Mouse (Mus musculus): Measurements from ENCODE around the gene Unc93a.
"Not testable (repeated sequence)": the region's sequence is repeated elsewhere in the genome, so short reads cannot be mapped to it uniquely, and the experiment has no call there.

Unc93a gene

GRCm38 (mm10) chr17:13131710-13132109 is at the start of gene Unc93a:
Gene Unc93a, minus strand, starts transcription at chr17:13131810.
- not testable (repeated sequence) for DNase-seq (ENCODE audit: extremely low read depth, low read depth)

DNA sequence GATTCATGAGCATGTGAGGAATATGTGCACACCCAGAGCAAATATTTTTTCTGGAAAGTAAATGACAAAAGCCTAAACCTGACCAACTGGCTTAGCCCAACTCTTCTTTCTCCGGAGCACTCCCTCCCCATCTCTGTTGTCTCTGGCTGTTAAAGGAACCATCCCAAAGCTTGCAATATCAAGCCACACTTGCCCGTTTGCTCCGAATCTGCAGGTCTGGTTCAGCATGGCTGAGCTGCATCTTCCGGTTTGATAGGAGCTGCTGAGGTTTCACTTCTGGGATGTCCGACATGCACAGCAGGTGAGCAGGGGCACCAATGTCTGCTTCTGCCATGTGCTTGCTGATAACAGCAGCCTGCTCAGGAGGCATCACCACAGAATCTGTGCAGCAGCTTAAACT is 48.9 kb upstream of the Unc93a start:
- DNase-seq (ENCODE audit: extremely low read depth, low read depth): not testable (repeated sequence)

DNA sequence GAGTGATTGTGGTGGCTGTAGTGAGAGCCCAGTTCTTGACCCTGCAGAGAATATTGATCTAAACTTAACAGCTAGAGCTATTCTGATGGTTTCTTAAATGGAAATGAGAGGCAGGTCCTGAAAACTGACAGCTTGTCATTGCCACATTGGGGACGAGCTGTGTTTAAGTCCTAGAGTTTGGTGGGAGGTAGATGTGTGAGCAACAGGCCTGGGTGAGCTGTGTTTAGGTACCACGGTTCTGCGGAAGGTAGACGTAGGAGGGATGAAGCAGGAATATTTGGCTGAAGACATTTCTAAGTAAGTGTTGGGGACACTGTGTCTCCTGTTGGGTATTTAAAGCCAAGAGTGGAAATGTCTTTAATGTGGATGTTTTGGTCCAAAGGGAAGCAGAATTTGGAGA is 47.4 kb upstream of the Unc93a start:
- DNase-seq (ENCODE audit: extremely low read depth, low read depth): not testable (repeated sequence)

GRCm38 (mm10) chr17:13177796-13178195 is 46.2 kb upstream of the Unc93a start:
- not testable (repeated sequence) for DNase-seq (ENCODE audit: extremely low read depth, low read depth)

DNA sequence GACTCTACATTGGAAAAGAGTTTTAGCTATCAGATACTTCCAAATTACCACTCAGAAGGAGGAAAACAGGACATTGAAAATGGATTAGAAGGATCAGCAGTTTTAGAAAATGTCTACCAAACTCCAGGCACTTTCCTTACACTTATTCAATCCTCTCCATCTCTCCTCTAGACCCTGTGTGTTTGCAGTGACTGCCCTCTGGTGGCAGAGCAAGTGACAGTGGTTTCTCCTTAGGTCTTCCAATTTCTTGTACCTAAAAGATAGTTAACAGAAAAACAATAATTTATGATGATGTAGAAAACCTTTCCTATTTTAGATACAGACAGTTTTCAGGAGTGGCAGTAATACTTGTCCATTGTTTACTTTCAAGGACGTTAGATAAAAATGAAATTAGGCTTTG is 44.0 kb upstream of the Unc93a start:
- DNase-seq (ENCODE audit: extremely low read depth, low read depth): not testable (repeated sequence)

GRCm38 (mm10) chr17:13174029-13174428 is 42.4 kb upstream of the Unc93a start:
- not testable (repeated sequence) for DNase-seq (ENCODE audit: extremely low read depth, low read depth)

GRCm38 (mm10) chr17:13173578-13173977 is 42.0 kb upstream of the Unc93a start:
- not testable (repeated sequence) for DNase-seq (ENCODE audit: extremely low read depth, low read depth)

- DNase-seq (ENCODE audit: extremely low read depth, low read depth): not testable (repeated sequence)
These were observed 14.5 kb upstream of the Unc93a start for GRCm38 (mm10) chr17:13146128-13146527.

DNA sequence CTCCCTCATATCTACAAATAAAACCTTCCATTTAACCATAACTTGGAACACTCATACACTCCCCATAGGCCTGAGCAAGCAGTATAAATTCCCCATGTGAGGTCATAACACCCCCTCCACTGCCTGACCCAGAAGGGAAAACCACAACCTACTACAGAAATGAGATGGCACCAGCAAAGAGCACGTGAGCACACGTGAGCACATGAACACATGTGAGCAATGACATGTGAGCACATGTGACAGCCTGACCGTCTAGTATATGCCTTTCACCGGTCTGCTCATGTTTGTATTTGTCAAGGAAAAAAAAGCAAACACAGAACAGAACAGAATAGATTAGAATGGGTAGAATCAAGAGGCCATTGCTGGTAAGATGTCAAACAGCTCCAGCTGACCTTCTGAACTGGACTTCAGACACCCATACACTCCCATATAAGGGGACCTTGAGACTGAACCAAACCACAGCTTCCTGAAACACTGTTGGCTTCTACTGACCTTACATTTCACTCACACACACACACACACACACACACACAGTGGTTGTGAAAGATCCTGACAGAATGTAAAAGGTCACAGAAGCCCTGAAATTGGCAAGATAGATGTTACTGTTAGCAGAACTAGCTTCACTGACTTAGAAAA is 13.1 kb upstream of the Unc93a start:
- not testable (repeated sequence) for DNase-seq (ENCODE audit: extremely low read depth, low read depth)

DNA sequence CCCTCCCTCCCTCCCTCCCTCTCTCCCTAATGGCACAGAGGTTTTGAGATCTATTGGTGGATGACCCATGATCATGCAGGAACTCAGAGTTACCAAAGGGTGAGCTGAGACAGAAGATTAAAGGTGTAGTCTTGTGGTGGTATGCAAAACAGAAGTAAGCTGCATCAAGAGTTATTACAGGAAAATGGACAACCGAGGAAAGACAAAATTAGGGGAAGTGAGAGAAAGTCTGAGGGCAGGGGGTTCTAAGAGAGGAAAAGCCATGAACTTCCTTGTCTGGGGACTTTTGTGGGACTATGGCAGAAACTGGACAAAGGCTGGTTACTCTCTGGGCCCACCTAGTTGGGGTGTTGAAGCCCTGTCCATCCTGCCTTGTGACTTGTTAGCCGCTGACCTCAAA is 11.1 kb upstream of the Unc93a start:
- not testable (repeated sequence) for DNase-seq (ENCODE audit: extremely low read depth, low read depth)

GRCm38 (mm10) chr17:13135356-13135755 is 3.7 kb upstream of the Unc93a start:
- DNase-seq (ENCODE audit: extremely low read depth, low read depth): not testable (repeated sequence)

DNA sequence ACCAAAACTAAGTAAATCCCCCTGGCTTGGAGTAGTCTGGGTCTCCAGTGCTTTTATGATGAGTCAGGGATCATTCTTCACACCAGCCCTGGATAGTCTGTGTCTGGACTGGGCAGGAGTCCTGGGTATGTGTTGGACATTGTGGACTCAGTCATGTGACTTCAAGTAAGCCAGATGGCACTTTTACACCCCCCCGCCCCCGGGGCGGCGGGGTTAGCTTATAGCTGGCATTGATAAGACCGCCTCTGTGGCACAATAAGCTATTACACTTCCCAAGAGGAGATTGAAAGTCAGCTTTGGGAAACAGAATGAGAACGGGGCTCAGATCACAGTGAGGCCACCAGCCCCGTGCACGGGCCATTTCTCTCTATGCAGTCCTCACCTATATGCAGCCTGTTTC is 742 bp upstream of the Unc93a start:
- not testable (repeated sequence) for DNase-seq (ENCODE audit: extremely low read depth, low read depth)

DNA sequence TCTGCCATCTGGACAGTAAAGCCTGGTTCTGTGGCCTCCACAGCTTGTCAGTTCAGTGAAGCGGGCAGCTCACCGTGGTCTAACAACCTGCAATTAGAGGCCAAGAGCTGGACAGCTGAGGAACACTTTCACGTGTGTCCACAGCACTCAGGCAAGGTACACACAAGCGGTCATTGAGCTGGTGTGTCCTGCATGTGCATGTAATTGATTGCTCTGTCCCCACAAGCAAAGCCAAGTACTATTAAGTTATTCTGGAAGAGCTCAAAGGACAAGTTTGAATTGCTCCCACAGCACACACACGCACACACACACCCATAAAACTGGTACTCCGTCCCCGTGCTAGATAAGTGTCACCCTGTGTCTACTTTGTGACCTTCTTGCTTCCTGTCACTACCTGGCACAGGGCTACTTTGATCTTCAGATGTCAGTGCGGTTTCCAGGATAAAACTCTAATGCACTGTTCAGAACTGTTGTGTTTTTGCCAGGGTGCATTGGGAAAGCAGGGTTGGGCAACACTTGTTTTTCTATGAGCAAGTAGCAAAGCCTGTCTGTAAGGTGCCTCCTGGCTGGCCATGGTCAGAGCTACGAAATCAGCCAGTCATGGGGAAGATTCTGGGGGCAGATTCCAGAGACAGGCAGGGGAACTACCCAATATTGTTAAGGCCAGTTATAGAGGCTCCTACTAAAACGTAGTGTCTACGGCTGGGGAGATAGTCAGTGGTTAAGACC is 1.7 kb downstream of the Unc93a start:
- DNase-seq (ENCODE audit: extremely low read depth, low read depth): not testable (repeated sequence)

- DNase-seq (ENCODE audit: extremely low read depth, low read depth): not testable (repeated sequence)
These were observed 2.3 kb downstream of the Unc93a start for GRCm38 (mm10) chr17:13129324-13129723.

DNA sequence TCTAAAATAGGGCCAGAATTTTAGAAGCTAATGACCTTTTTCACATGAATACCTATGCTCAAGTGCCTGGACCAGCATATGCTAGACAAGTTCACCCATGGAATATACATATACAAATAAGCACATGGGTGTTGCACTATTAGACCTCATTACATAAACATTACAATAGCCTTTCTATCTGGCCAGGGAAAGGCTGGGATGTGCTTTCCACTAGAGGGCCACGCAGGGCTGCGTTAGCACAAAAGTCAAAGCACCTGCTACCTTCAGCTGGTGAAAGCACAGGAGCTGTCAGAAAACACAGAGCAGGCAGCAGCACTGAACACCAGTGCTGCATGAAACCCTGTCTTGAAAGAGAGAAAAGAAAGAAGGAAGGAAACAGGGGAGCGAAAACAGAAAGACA is 7.4 kb downstream of the Unc93a start:
- not testable (repeated sequence) for DNase-seq (ENCODE audit: extremely low read depth, low read depth)

DNA sequence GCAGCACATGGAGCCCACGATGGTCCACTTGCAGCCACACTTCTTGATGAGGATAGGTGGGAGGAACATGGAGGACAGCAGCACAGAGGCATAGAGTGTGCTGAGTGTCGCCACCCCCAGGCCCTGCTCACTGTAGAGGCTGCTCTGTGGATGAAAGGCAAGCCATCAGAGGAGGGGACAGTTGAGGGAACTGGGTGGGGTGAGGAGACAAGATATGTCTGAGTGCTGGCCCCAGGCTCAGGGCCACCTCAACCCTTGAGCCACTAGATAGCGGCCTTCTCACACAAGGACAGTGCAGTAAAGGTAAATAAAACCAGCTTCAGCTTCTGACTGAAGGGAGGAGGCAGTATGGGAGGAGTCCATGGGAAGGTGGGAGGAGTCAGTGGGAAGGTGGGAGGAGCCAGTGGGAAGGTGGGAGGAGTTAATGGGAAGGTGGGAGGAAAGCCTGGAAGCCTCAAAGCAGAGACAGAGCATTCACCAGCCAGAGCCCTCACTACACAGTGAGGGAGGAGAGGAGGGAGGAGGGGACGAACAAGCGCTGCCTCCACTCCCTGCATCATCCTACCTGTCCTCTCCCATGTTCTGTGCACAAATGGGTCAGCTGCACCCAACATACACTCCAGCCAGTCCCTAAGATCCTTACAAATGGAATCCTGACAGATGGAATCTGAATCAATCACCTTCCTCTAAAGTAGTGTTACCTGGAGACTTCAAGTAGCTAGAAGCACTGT is 8.1 kb downstream of the Unc93a start:
- DNase-seq (ENCODE audit: extremely low read depth, low read depth): not testable (repeated sequence)

DNA sequence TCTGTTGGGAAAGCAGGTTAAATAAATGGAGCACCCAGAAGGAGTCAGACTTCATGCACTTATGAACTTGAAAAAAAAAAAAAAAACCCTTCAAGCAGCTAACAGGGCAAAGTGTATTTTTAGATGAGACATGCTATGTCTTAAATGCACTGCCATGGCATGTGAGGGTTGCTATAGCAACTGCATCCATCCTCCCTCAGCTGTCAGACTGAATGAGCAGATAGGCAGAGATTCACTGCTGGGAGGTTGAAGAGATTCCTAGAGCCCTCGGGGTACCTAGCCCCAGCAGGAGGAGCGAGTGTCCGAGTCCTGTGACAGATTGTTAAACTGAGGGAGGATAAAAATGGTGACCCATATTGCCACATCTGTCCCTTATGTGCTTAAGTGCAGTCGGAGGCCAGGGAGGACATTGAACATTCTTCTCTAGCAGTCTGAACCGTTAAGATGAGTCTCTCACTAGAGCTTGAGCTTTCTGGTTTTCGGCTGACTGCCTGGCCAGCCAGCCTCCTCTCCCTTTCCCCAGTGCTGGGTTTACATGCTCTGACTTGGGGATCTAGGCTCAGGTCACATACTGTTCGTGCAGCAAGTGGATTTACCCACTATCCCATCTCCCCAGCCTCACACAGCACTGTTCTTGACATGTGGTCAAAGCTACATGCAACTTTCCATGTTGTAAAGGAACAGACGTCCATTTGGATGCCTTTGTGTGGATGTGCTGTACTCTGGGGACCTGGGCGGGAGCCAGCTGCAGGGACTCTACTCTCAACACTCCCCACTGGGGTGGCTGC is 18.9 kb downstream of the Unc93a start:
- not testable (repeated sequence) for DNase-seq (ENCODE audit: extremely low read depth, low read depth)

- DNase-seq (ENCODE audit: extremely low read depth, low read depth): not testable (repeated sequence)
These were observed 25.0 kb downstream of the Unc93a start for GRCm38 (mm10) chr17:13106563-13106962.

- not testable (repeated sequence) for DNase-seq (ENCODE audit: extremely low read depth, low read depth)
These were observed 38.6 kb downstream of the Unc93a start for GRCm38 (mm10) chr17:13092960-13093359.

DNA sequence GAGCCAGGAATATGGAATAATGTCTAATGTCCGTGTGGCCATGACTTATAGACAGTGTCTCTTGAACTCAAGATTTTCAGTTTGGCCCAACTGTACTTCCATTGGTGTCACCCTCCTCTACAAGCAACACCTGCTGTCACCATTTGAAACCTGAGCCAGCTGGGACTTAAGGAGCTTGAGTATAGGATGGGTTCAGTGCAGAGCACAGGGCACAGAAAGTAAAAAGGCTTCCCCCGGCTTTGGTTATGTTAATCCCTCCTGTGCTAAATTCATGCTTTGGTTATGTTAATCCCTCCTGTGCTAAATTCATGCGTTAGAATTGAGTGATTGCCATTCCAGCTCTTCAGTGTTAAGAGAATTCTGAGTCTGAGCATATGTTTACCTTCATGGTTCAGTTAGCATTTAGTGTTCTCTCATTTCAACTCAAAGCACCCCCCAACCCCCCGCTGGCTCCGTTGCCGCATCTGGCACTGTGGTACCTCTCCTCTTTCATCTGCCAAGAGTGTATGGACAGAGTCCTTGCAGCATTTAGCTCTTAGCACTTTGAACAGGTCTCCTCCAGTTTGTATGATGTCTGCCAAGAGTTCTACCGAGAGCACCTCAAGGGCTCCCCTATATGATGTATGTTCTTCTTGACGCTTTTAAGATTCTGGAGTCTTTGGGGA is 39.4 kb downstream of the Unc93a start:
- not testable (repeated sequence) for DNase-seq (ENCODE audit: extremely low read depth, low read depth)

GRCm38 (mm10) chr17:13091510-13091909 is 40.1 kb downstream of the Unc93a start:
- not testable (repeated sequence) for DNase-seq (ENCODE audit: extremely low read depth, low read depth)

Measured in MEL-GATA-1-ER (cell line).